In the genomic region with DNA sequence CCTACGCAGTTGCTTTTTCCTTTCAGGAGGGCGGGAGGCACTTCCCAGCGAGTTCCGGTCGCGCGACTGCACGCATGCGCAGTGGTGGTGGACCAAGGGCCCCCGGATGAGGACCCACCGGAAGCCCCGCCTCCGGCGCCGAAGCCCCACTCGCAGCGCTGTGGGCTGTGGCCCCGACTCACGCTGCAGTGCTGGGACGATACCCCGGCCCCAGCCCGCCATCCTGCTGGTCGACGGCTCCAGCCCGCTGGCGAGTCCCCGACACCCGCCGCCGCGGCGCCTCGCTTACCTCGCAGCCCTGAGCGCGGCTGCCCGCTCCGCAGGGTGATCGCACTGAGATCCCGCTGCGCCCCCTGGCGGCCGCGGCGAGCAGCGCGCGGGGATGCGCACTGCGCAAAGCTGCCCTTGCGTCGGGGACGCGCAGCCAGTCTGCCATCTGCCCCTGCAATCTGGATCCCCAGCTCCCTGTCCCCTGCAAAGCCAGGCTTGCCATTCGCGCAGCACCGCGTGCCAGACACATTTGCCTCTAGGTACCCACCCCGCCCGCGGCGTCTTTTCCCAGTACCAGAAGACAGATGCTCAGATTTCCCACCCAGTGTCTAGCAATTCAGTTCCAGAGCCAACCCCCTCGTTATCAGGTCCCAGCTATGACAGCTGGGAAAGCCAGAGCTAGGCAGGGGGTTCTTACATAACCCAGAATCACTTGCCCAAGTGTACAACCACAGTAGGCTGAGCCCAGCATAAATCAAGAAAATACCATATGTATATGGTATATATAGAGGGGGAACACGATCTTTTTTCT, we compare ENCODE assay signal across 8 mouse cellular contexts. TPM values are rescaled to one million over a fixed set of nuclear protein-coding genes. Genes with fewer than 3 reads are reported as not detected.
DNase-seq lines count a peak whose midpoint lies in the region; ATAC-seq and TF ChIP-seq lines count a peak whose summit lies in the region.

A gene (minus strand): TSS at position 343 of the 802 bp plus-strand sequence.

- peak within 1 kb of the TSS; percentile 70 for H3K4me3 ChIP-seq in forebrain, embryonic 12.5 days (replicated peaks)
- peak within 1 kb of the TSS; percentile 72 for H3K4me3 ChIP-seq in heart, postnatal 0 days (ENCODE audit: low read depth, low read length)
- H3K4me3 ChIP-seq in liver, postnatal 0 days (ENCODE audit: low read depth, low read length), result peak within 1 kb of the TSS; percentile 61
- H3K4me3 ChIP-seq in neural tube, embryonic 14.5 days (ENCODE audit: low read depth, low read length), result peak within 1 kb of the TSS; percentile 58

- peak; percentile 77 for TF ChIP-seq CTCF in heart, postnatal 0 days (IDR thresholded peaks at IDR 0.05; ENCODE audit: low read depth)
- TF ChIP-seq CTCF in liver, postnatal 0 days (IDR thresholded peaks at IDR 0.05; ENCODE audit: low read depth), result peak; percentile 96

- peaks cover 4% of the 10 kb centered on the region; the same call in 1 of the 2 replicates for H3K27me3 ChIP-seq in forebrain, embryonic 12.5 days
- H3K27me3 ChIP-seq in heart, postnatal 0 days (ENCODE audit: control insufficient read depth, insufficient read depth, low read length), result no peaks in the 10 kb centered on the region
- H3K27me3 ChIP-seq in liver, postnatal 0 days (ENCODE audit: insufficient read depth, low read length), result no peaks in the 10 kb centered on the region
- no peaks in the 10 kb centered on the region for H3K27me3 ChIP-seq in neural tube, embryonic 14.5 days (ENCODE audit: control insufficient read depth, insufficient read depth, low read length)

- H3K4me1 ChIP-seq in forebrain, embryonic 12.5 days, result peaks cover 7% of the 10 kb centered on the region
- peaks cover 24% of the 10 kb centered on the region for H3K4me1 ChIP-seq in heart, postnatal 0 days (ENCODE audit: control insufficient read depth, insufficient read depth)
- H3K4me1 ChIP-seq in liver, postnatal 0 days (ENCODE audit: insufficient read depth), result peaks cover 7% of the 10 kb centered on the region; the same call in 1 of the 2 replicates
- peaks cover 7% of the 10 kb centered on the region; the same call in 1 of the 2 replicates for H3K4me1 ChIP-seq in neural tube, embryonic 14.5 days (ENCODE audit: control insufficient read depth, insufficient read depth, low read length)

- WGBS in forebrain, embryonic 12.5 days, result under 1% methylated on average over 64 of the region's 64 CpGs
- WGBS in heart, postnatal 0 days, result 2% methylated on average over 58 of the region's 64 CpGs
- WGBS in large intestine, adult 2 months, result under 1% methylated on average over 64 of the region's 64 CpGs
- under 1% methylated on average over 61 of the region's 64 CpGs for WGBS in liver, postnatal 0 days (ENCODE audit: insufficient replicate concordance)
- under 1% methylated on average over 64 of the region's 64 CpGs for WGBS in neural tube, embryonic 14.5 days

- peak within 1 kb of the TSS; percentile 99 for H3K27ac ChIP-seq in forebrain, embryonic 12.5 days
- H3K27ac ChIP-seq in heart, postnatal 0 days (ENCODE audit: low read depth), result peak within 1 kb of the TSS; percentile 99
- peak within 1 kb of the TSS; percentile 95 for H3K27ac ChIP-seq in liver, postnatal 0 days (ENCODE audit: low read depth)
- peak within 1 kb of the TSS; percentile 99 for H3K27ac ChIP-seq in neural tube, embryonic 14.5 days (ENCODE audit: low read depth, low read length)

- peak; percentile 93 for ATAC-seq in forebrain, embryonic 12.5 days (ENCODE audit: low FRiP score)
- ATAC-seq in heart, postnatal 0 days (ENCODE audit: insufficient read depth, low read depth), result peak; percentile 92
- peak; percentile 92 for ATAC-seq in liver, postnatal 0 days
- ATAC-seq in neural tube, embryonic 14.5 days (ENCODE audit: low read depth), result peak; percentile 91

- peak within 1 kb of the TSS; percentile 89 for H3K9ac ChIP-seq in forebrain, embryonic 12.5 days
- peak within 1 kb of the TSS; percentile 85 for H3K9ac ChIP-seq in heart, postnatal 0 days (replicated peaks; ENCODE audit: low read depth, low read length)
- H3K9ac ChIP-seq in liver, postnatal 0 days (replicated peaks), result peak within 1 kb of the TSS; percentile 72
- H3K9ac ChIP-seq in neural tube, embryonic 14.5 days (replicated peaks; ENCODE audit: low read depth, low read length), result peak within 1 kb of the TSS; percentile 83

- peak; percentile 97 for DNase-seq in CD8-positive naive resting alpha-beta T cell, adult 2 months (ENCODE audit: low read depth in 2 of 2, low spot score in 2 of 2)
- peak; percentile 91 for DNase-seq in c-Kit-positive CD71-positive TER-119-negative erythroid progenitor cells, embryonic 14.5 days (ENCODE audit: low read depth)
- peak; percentile 91 for DNase-seq in heart, postnatal 0 days (ENCODE audit: low spot score)
- peak; percentile 80 for DNase-seq in large intestine, adult 2 months (ENCODE audit: low read depth, low spot score)
- peak; percentile 97 for DNase-seq in liver, postnatal 0 days
- DNase-seq in testis, postnatal 10 days (ENCODE audit: low spot score), result peak; percentile 99

- H3K4me2 ChIP-seq in forebrain, embryonic 12.5 days, result peak within 1 kb of the TSS; percentile 62
- H3K4me2 ChIP-seq in heart, postnatal 0 days (ENCODE audit: low read depth, low read length), result peak within 1 kb of the TSS; percentile 74
- H3K4me2 ChIP-seq in liver, postnatal 0 days (ENCODE audit: low read depth, low read length), result peak within 1 kb of the TSS; percentile 91
- H3K4me2 ChIP-seq in neural tube, embryonic 14.5 days (ENCODE audit: low read depth, low read length), result peak within 1 kb of the TSS; percentile 72

- TF ChIP-seq EP300 in heart, postnatal 0 days (IDR thresholded peaks at IDR 0.05; ENCODE audit: low read depth), result peak; percentile 22; the same call in 1 of the 2 replicates
- TF ChIP-seq EP300 in liver, postnatal 0 days (IDR thresholded peaks at IDR 0.05; ENCODE audit: low read depth), result no peak

- no peaks in the 10 kb centered on the region for H3K36me3 ChIP-seq in forebrain, embryonic 12.5 days (replicated peaks)
- H3K36me3 ChIP-seq in heart, postnatal 0 days (replicated peaks; ENCODE audit: control insufficient read depth, insufficient read depth, low read length), result no peaks in the 10 kb centered on the region
- H3K36me3 ChIP-seq in liver, postnatal 0 days (replicated peaks; ENCODE audit: insufficient read depth, low read length), result no peaks in the 10 kb centered on the region
- no peaks in the 10 kb centered on the region for H3K36me3 ChIP-seq in neural tube, embryonic 14.5 days (ENCODE audit: control insufficient read depth, insufficient read depth, low read length)

- H3K9me3 ChIP-seq in forebrain, embryonic 12.5 days, result no peaks in the 10 kb centered on the region
- no peaks in the 10 kb centered on the region for H3K9me3 ChIP-seq in heart, postnatal 0 days (replicated peaks; ENCODE audit: control insufficient read depth, low read length)
- no peaks in the 10 kb centered on the region for H3K9me3 ChIP-seq in liver, postnatal 0 days (ENCODE audit: low read length)
- no peaks in the 10 kb centered on the region for H3K9me3 ChIP-seq in neural tube, embryonic 14.5 days (ENCODE audit: control insufficient read depth, low read length)

RNA-seq across cellular contexts. Expression of the gene that starts here (rescaled TPM):
- 13.1 and 13.6 TPM in 2 replicates for polyA plus RNA-seq in forebrain, embryonic 12.5 days (2016; fragmentation: Nextera tagmentation; extraction: Ambion mirVana)
- 3.3 and 4.6 TPM in 2 replicates for total RNA-seq in heart, postnatal 0 days (2014; rRNA removed; ENCODE audit: low replicate concordance)
- 5.5 and 5.6 TPM in 2 replicates for polyA plus RNA-seq in heart, postnatal 0 days (2015; fragmentation: Nextera tagmentation; extraction: Ambion mirVana)
- polyA plus RNA-seq in large intestine, adult 2 months (2012; rRNA removed), result 4.0 and 5.4 TPM in 2 replicates
- polyA plus RNA-seq in liver, postnatal 0 days (2015; fragmentation: Nextera tagmentation; extraction: Ambion mirVana), result 2.3 and 2.9 TPM in 2 replicates
- polyA plus RNA-seq in neural tube, embryonic 14.5 days (2014; fragmentation: Nextera tagmentation; extraction: Ambion mirVana), result 7.6 and 8.2 TPM in 2 replicates

Comparison
In these comparisons a context has a peak if more than half of its experiments do, and no peak if none do; other contexts are left out.
1. Peak in every context shown above with its lines: DNase-seq, ATAC-seq, H3K4me3 ChIP-seq and H3K27ac ChIP-seq.